Mouse (Mus musculus) 3134 (cell line): ENCODE measurements around the gene Klhl31.

Experiments used
- DNase-seq: peaks from one replicate; pipeline ENCODE4 v3.0.0-alpha.2; 2011; ENCODE audit warnings: low spot score; ENCODE audit not compliant: insufficient read length; ENCODE audit errors: extremely low read depth

The Klhl31 gene

DNA sequence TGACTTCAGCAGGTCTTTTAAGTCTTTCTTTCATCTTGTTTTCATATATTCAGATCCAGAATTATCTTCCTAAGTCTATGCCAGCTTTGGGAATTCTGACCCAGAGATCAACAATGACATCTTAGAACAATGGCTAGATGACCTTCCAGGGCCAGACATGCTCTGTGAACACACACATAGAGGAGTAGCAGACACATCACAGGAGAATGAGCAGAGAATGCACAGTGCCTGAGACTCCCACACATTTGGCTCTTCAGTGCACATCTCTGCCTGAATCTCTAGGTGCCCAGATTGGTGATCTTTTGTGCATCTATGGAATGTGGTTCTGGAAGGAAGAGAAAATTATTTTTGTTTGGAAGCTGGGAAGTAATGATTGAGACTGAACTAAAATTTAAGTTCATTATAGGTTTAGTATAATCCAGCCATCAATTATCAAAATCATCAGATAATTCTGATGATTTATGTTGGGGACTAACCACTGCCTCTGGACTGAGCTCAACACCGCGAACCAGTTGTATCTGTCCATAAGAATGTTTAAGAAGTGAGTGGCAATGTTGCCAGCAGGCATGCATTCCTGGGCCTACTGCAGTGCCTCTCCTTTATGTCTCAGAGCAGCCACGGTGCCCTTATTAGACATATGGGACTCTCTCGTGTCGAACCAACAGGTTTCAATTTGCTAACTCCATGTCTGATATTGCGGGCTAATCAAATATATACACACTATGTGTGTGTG lies 12.8 kb upstream of the Klhl31 start:
- no peak for DNase-seq

DNA sequence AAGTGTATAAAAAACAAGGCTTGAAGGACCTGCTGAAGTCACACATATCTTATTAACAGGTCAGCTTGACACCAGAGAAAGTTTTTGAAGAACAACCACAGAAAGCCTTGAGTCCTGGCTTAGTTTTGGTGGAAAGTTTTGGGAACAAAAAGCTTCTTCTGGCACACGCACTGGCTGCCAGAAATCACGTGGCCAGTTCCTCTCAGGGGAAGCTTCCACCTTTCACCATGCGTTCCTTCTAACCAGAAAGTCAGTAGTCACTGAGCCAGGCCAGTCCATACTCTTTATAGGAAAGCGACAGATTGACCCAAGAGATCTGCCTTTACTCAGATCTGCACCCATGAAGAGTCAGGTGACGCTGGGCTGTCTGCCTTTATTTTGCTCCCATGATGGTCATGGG lies 12.1 kb upstream of the Klhl31 start:
- no peak for DNase-seq

DNA sequence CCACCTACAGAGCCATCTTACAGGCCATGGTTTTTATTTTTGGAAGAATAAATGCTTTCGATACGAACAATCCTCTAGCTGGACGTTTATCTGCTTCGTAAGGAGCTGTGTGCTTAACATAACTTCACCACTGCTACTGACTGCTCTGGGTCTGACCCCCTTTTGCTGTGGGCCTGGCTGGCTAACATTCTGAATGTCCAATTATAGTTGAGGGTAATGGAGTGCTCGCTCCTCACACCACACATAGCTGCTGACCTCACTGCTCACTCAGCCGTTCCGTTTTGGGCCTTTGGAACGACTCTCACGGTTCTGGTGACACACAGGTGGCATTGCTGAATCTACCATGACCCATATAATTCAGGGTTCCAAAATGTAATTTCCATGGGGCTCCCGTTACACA lies 7.6 kb upstream of the Klhl31 start:
- no peak for DNase-seq

DNA sequence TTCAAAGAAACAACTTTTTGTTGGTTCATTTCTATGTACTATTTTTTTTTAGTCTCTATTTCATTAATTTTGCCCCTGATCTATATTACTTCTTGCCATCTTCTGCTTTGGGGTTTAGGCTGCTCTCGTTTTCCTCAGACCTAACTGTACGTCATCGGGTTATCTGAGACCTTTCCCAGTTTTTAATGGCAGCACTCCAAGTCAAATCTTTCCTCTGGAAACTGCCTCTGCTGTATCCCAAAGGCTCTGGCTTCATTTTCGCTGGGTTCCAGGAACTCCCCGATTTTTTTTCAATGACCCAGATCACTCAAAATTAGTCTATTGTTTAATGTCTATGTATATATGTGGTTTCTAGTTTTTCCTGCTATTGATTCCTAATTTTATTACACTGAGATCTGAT lies 6.6 kb upstream of the Klhl31 start:
- no peak for DNase-seq

DNA sequence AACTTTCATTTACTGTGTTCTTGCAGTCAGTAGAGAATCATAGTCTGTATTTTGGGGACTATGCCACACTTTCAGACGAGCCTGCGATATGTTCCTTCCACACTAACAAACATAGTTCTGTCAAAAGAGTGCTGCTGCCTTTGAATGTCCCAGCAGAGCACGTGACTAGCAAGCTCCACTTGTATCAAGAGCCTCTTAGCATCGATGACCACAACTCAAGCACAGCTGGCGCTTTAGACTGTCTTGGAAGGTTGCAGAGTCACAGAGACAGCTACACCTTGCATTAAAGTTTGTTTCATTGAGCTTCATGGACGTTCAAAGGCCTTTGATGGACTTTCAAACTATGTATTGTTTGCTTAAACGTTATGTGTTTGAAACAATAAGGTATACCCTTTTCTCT lies 5.5 kb upstream of the Klhl31 start:
- DNase-seq = no peak

DNA sequence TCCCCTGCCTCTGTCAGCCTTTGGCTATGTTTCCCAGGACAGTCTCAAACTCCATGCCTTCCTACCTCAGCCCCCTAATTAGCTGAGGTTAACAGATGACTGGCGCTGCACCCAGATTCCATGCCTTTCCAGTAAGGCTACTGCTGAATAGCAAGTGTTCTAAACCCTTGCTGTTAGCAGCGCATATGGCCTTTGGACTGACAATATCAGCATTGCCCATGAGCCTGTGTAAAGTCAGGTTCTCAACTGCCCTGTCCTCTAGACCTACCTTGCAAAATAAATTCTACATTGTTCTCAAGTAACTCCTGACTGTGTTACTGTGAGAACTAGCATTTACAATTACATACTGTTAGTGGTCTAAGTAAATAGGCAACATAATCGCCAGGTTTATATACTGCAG lies 3.9 kb upstream of the Klhl31 start:
- DNase-seq = no peak

DNA sequence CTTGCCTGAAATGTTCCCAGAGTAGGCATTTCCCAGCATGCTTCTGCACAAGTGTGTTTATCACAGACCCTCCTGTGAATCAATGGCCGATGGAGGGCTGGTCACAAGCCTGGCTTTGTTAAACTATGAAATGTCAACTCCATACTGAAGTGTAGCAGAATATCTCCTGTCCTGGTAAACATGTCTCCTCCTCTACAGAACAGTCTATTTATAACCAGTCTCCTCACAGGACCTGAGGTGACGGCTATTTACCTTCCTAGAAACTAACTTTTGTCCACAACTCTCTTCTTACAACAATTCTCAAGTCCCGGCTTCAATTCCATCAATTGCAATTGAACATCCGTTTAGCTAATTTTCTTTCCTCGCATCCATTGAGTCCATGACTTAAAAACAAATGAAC lies 297 bp upstream of the Klhl31 start:
- DNase-seq = no peak

DNA sequence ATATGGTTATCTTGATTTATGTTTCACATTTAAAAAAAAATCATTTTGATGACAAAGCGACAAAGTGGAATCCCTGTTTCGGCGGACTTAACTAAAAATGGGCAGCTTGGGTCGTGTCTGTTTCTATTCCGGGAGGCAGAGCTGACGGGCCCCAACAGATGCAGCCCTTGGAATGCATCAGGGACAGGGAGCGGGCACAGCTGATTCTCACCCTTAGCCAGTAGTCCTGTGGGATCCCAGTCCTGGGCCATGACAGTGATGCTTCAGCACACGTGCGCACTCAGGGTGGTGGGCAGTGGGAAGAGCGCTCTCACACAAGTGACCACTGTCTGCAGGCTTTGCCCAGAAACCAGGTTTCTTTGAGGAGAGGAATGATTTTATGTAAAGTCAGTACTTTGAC lies 1.1 kb downstream of the Klhl31 start:
- DNase-seq = no peak

DNA sequence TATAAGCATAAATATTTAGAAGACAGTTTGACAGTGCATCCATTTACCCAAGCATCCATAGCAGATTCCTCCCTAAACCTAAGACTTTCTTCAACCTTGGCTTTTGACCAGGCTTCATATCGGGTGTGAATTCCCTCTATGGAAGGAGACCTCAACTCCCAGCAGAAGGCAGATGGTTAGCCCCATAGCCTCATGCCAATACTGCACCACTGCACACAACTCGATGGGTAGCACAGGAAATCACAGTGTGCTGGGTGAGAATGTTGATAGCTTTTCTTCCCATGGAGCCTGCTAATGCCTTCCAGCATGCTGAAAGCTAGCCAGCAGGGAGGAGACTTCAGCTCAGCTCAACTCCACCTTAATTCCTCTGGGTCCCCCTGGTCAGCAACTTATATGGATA lies 8.9 kb downstream of the Klhl31 start:
- DNase-seq = no peak

DNA sequence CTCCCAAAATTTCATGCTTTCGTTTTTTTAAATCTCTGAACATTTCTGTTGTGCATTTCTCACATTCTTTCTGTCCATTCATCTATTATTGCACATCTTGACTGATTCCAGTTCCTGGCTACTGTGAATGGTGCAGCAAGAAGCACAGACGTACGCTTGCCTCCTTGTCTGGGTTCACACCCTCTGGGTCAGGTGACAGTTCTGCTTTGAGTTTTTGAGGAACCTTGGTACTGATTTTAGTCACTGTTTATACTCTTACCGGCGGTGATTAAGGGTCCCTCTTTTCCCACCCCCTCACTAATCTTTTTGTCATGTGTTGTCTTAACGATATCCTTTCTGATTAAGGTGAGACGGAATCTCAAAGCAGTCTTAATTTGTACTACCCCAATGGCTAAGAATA lies 15.5 kb downstream of the Klhl31 start:
- no peak for DNase-seq

DNA sequence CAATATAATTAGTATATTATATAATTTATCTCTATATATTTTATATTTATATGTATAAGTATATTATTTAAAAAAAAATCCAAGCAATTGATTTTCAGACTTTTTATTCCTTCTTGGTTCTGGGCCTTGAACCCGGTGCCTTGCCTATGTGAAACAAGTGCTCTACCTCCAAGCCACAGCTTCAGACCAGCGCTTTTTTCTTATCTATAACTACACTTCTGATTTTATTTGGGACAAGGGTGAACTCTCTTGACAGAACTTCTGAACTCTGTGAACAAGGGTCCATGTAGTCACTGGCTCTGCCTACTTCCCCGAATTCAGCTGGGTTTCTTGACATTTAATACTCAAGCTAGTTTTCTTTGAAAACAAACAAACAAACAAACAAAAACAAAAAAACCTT lies 17.6 kb downstream of the Klhl31 start:
- no peak for DNase-seq

DNA sequence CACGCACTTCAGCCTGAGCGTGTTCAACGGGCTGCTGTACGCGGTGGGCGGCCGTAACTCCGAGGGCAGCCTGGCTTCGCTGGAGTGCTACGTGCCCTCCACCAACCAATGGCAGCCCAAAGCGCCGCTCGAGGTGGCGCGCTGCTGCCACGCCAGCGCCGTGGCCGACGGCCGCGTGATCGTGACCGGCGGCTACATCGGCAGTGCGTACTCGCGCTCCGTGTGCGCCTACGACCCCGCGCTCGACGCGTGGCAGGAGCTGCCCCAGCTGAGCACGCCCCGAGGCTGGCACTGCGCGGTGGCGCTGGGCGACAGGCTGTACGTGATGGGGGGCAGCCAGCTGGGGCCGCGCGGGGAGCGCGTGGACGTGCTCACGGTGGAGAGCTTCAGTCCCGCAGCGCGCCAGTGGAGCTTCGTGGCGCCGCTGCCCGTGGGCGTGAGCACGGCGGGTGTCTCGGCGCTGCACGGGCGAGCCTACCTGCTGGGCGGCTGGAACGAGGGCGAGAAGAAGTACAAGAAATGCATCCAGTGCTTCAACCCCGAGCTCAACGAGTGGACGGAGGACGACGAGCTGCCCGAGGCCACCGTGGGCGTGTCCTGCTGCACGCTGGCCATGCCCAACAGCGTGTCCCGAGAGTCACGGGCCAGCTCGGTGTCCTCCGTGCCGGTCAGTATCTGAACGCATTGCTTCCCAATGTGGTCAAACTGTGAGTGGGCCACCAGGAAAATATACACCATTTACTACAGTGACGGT lies 19.1 kb downstream of the Klhl31 start:
- DNase-seq = peak; percentile 21

DNA sequence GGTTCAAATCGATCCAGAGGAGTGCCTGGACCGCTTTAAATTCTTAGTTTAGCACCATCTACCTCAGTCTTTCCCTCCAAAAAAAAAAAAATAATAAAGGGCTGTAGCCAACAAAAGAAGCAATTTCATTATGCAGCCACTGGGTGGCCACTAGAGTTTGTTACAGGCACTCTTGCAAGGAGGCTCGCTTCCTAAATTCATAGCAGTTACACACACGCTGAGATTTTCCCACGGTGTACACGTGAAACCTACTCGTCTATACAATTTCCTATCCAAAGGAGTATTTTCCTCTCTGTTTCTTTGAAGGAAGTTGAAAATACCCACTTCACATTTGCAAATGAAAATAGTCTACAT lies 19.6 kb downstream of the Klhl31 start:
- DNase-seq = peak; percentile 18

DNA sequence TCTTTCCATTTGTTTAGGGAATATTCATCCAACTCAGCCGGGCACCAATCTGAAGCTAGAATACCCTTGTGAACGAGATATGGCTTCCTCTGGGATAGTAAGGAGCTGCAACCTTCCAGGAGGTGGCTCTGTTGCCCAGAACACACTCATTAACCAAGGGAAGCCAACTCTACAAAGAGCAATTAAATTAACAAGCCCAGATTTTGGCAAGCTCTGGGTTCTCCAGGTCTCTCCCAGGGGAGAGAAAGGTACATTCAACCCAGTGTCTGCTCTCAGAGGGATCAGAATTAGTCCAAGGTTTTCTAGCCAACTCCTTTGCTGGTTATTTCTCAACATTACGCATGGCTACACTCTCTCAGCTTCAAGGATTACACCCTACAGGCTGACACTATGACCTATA lies 26.6 kb downstream of the Klhl31 start:
- no peak for DNase-seq

DNA sequence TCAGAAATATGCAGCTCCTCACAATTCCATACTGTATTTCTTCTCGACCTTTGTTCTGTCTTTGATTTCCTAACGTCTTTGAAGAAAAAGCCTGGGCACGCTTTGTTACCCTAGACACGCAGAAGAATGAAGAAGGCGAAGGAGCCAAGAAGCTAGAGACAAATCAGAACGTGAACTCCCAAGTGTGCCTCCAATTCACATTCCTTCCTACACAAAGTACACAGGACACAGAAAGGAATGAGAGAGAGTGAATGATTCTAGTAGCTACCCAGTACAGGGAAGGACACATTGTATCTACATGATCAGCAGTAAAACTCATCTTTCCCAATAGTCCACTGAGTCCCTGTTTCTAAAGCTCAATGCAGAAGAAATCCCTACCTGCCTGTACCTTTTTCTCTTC lies 33.8 kb downstream of the Klhl31 start:
- no peak for DNase-seq

DNA sequence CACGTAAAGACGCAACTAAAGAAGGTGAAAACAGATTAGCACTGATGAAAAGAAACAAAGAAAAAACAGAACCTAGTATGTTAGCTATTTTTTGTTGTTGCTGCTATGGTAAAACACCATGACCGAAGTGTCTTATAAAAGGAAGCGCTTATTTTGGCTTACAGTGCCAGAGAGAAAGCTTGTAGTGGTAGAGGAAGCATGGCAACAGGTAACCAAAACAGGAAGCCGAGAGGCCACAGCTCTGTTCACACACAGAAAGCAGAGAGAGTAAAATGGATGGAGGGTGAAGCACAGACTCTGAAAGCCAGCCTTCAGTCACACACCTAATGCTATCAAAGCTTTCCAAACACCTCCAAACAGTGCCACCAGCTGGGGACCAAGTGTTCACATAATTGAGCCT lies 34.7 kb downstream of the Klhl31 start:
- DNase-seq = no peak

DNA sequence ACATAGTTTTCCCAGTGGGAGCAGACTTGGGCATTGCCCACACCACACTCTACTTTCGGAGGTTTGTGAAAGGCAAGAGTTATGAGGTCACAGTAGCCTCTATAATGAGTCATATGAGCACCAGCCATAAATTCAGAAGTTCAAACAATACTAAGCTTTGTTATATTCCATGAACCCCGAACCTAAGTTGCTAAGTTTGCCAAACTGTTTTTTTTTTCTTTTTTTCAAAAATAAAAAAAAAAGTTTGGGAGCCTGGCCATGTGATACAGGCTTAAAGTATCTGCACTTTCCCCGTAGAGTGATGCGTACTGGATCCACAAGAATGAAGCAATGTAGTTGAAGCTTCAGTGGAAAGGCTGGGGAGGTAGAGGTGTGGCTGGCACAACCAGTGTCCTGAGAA lies 36.9 kb downstream of the Klhl31 start:
- peak; percentile 57 for DNase-seq

DNA sequence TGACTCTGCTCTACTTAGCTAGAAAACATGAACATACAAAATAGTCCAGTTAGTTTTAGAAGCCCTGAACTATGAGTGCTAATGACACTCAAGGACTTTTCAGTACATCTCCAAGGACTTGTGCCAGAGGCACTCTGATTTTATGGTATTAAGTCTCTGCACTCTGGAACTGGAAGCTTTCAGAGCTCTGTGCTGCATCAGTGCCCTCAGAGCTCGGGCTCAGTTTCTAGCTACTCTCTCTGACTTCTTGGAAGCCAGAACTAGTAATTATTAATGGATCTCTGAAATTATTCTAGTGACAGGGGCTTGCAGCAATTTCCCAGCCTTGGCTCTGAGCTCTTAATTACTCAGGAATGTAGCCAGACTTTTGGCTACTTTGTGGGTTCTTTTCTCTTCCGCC lies 37.7 kb downstream of the Klhl31 start:
- DNase-seq = no peak

DNA sequence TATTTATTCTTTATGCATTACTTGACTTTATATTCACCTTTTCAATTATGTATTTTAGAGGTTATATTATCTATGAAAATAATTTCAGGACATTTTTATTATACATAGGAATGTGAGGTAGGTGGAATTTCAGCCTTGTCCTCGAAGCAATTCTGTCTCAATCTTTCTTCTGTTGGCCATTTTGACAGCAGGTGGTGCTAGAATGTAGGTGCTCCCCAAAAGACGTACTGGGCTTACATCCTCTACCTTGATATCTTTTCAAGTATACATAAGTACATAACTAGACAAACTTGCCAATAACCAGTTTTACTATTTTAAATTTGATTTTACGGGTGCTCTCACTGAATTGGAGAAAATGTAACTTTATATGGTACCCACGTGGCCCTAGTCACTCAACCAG lies 48.6 kb downstream of the Klhl31 start:
- DNase-seq = no peak

DNA sequence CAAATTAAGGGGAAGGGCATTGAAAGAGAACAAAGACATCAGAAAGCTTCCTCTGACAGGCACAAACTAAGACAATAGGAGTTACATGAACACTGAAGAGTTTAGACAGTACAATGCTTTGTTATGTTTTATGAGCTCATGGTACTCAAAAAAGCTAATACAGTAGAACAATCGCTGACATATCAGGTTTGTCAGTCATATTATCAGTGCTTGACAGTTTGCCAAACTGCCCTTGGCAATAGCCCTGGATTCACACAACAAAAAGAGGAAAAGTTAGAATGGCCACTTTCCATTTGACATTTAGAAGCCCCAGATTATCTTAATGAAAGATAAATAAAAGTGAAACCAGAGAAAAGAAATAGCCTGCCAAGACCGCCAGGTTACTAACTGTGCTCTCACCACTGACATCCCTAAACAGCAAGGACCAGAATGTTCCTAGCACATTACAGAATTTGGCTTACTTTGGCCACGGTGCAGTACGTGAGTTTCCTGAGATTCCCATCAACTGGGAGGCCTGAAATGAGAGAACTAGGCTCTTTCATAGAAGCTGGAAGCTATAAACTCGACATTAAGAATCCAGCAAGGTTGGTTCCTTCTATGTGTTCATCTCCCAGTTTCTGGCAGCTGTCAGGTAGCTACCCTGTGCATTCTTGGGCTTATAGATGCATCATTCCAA lies 49.7 kb downstream of the Klhl31 start:
- no peak for DNase-seq

DNA sequence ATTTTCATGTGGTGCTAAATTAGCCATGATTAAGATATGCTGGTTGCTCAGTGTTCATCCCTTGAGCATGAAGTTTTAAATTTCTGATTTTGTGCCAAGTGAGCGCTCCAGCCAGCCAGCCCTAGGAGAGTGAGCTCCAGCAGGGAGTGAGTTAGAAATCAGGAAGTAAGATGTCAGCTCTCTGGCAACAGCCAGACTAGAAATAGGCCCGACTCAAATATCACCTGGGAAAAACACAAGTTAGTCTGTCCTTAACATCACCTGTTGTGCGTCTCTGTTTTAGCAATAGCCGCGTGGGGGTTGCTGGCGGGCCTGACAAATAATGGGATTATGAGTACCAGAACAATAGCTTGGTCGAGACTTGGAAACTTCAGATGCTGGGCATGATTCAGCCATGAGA lies 56.4 kb downstream of the Klhl31 start:
- no peak for DNase-seq

DNA sequence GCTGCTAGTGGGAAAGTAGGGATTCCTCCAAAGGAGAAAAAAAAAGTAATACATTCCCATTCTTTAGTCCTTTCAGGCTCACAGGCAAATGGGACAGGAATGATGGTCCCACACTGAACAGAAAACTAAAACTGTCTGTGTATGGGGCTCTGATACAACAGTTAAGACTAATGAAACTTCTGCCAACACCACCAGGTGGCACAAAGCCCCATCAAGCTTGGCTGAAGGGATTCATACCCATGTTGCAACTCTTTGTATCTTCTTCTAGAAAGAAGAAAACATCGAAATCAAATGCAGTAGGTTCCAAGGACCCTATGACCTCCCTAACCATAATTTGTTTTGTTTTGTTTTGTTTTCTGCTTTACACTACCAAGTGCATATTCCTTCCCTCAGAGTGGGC lies 57.1 kb downstream of the Klhl31 start:
- DNase-seq = no peak
